Mouse (Mus musculus) CH12.LX (cell line): ENCODE data around the gene Sf3b1.
A peak's percentile ranks its signal among the peaks of the same experiment; 100 is the strongest.

Experiments
- BHLHE40 ChIP-seq: IDR thresholded peaks from 2 replicates; pipeline ENCODE4 v1.6.1; 2011; ENCODE audit warnings: mild to moderate bottlenecking, low read depth, low read length, improper control_type of control experiment
- CTCF ChIP-seq, 2 experiments: IDR thresholded peaks in 1 of 2; conservative IDR thresholded peaks in 1 of 2; 2 replicates each; pipeline ENCODE4 v1.5.1; 2011 to 2012; ENCODE audit warnings: low read depth in 2 of 2, low read length in 2 of 2, improper control_type of control experiment in 1 of 2, inconsistent platforms in 1 of 2, mild to moderate bottlenecking in 1 of 2, moderate library complexity in 1 of 2
- EP300 ChIP-seq: IDR thresholded peaks from 2 replicates; pipeline ENCODE4 v1.6.1; 2011; ENCODE audit warnings: low read length, improper control_type of control experiment
- GABPA ChIP-seq: IDR thresholded peaks from 2 replicates; pipeline ENCODE4 v1.6.1; 2012; ENCODE audit warnings: low read depth, low read length, improper control_type of control experiment, inconsistent platforms; ENCODE audit not compliant: insufficient replicate concordance
- IRF4 ChIP-seq: IDR thresholded peaks from 2 replicates; pipeline ENCODE4 v1.6.1; 2014; ENCODE audit warnings: low read depth, mild to moderate bottlenecking, inconsistent platforms, low read length, improper control_type of control experiment
- MAFK ChIP-seq: IDR thresholded peaks from 2 replicates; pipeline ENCODE4 v1.6.1; 2011; ENCODE audit warnings: low read length, improper control_type of control experiment; ENCODE audit not compliant: insufficient replicate concordance
- POLR2A ChIP-seq: IDR thresholded peaks from 2 replicates; pipeline ENCODE4 v1.6.1; 2011; ENCODE audit warnings: low read depth, mild to moderate bottlenecking, improper control_type of control experiment, low read length
- RAD21 ChIP-seq: IDR thresholded peaks from 2 replicates; pipeline ENCODE4 v1.6.1; 2011; ENCODE audit warnings: low read depth, mild to moderate bottlenecking, low read length, improper control_type of control experiment, moderate library complexity
- ZNF384 ChIP-seq: IDR thresholded peaks from 2 replicates; pipeline ENCODE4 v1.6.1; 2012; ENCODE audit warnings: low read depth, low read length, improper control_type of control experiment, inconsistent platforms

DNA sequence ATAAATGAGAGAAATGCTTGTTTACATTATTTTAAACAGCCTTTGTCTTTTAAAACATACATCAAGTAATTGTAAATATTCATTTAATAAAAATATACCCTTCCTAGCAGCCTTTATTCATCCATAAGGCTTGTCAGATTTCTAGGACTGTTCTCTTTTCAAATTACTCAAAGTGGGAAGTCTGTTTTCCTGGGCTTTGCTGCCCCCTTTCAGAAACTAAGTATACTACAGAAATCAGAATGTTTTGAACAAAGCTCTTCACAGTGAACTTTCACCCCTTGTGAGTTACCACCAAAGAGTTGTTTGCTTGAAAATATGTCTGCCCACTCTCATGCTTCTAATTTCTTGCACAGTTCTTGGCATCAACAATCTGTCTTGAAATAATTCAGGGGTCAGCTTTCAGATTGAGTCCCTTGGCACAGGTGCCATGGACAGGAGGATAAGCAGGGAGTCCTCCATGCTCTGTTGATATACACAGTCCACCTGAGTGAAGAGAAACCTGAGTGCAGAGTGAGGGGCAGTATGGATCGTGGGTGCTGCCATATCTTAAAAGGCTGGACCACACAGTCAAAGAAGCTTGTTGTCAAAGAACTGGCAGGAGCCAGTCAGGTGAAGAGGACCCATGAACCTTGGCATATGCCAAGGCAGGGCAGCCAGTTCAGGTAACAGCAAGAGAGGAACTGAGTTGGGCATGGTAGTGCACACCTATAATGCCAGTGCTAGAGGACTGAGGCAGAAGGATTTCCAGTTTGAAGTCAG is 47.9 kb downstream of the Sf3b1 start:
- TF ChIP-seq RAD21 (peak; percentile 87), MAFK (no peak), IRF4 (0 out of 2 replicates have a peak, but pooled peaks have one; percentile 22), POLR2A (no peak), GABPA (no peak), CTCF (conservative IDR thresholded peaks at IDR 0.05 in 1 of 2, IDR thresholded peaks at IDR 0.05 in 1 of 2; ENCODE audit: low read depth in 2 of 2, low read length in 2 of 2) (peak in 1 of 2 experiments; percentile 78; a peak in 2 of 4 replicates), ZNF384 (no peak), BHLHE40 (no peak), EP300 (no peak)
